Mouse (Mus musculus) heart, embryonic 11.5 days (tissue): Measurements from ENCODE around the gene Grik1. TPM values are rescaled to one million over a fixed set of nuclear protein-coding genes. Genes with fewer than 3 reads are reported as not detected.
A peak's percentile ranks its signal among the peaks of the same experiment; 100 is the strongest.

Experiments used
- ATAC-seq: fragments of 200-750 bp; cut with Nextera tagmentation; replicated peaks from 2 replicates; pipeline ENCODE4 v1.8.0; 2017; ENCODE audit warnings: moderate library complexity; ENCODE audit not compliant: insufficient number of reproducible peaks, low FRiP score, low TSS enrichment
- H3K27ac ChIP-seq: fragments of 300-500 bp; sonication (generic); 2 replicates; pipeline ENCODE4 v1.5.1; 2014; ENCODE audit warnings: mild to moderate bottlenecking, low read depth, low read length
- H3K27me3 ChIP-seq: fragments of 300-500 bp; sonication (generic); 2 replicates; pipeline ENCODE4 v1.6.1; 2014; ENCODE audit warnings: mild to moderate bottlenecking, low read length, mixed read lengths; ENCODE audit not compliant: control insufficient read depth, insufficient read depth
- H3K36me3 ChIP-seq: fragments of 300-500 bp; sonication (generic); 2 replicates; pipeline ENCODE4 v1.6.1; 2014; ENCODE audit warnings: mild to moderate bottlenecking, low read length, moderate library complexity, mixed read lengths; ENCODE audit not compliant: control insufficient read depth, insufficient read depth
- H3K4me1 ChIP-seq: fragments of 300-500 bp; sonication (generic); 2 replicates; pipeline ENCODE4 v1.6.1; 2014; ENCODE audit warnings: low read length; ENCODE audit not compliant: control insufficient read depth, insufficient read depth
- H3K4me2 ChIP-seq: fragments of 300-500 bp; sonication (generic); 2 replicates; pipeline ENCODE4 v1.6.1; 2014; ENCODE audit warnings: mild to moderate bottlenecking, moderate library complexity
- H3K4me3 ChIP-seq: fragments of 300-500 bp; sonication (generic); 2 replicates; pipeline ENCODE4 v1.5.1; 2014; ENCODE audit warnings: low read depth, low read length
- H3K9ac ChIP-seq: fragments of 300-500 bp; sonication (generic); 2 replicates; pipeline ENCODE4 v1.6.1; 2014; ENCODE audit warnings: mild to moderate bottlenecking, low read depth, low read length, moderate library complexity
- H3K9me3 ChIP-seq: fragments of 300-500 bp; sonication (generic); replicated peaks from 2 replicates; pipeline ENCODE4 v1.6.1; 2016; ENCODE audit warnings: low read length; ENCODE audit not compliant: control insufficient read depth
- WGBS: fragments of 180-500 bp; shearing (Covaris S2); extraction: QIAGEN DNeasy Blood & Tissue Kit; methylation state at CpG from one replicate; pipeline ENCODE4 v1.1.7; 2014; ENCODE audit not compliant: insufficient replicate concordance; 5-methylcytosine and 5-hydroxymethylcytosine counted together
- polyA plus RNA-seq: library from polyadenylated mRNA; unstranded; fragments of >200 nt; fragmentation: Nextera tagmentation; extraction: Ambion mirVana; gene quantifications from 2 replicates; pipeline ENCODE4 v1.2.1, GENCODE M21; 2014

Gene Grik1
- polyA plus RNA-seq, 1 experiment from 2014 or later = 0.82 TPM

DNA sequence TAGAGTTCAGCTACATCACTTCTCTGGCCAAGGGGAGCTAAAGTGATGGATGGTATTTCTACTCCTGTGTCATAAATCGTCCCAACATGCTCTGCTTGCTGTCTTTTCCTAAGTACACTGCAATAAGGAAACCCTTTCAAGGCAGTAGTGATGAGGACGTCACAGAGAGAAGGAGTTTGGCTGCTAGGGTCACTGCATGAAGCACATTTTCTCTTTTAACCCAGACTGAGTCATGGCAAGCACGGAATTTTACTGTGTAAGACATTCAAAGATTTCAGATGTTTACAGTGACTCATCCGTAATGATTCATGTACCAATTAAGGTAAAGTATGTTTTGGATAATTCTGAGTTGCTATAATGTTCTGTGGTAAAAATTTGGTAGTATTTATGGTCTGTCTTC is 374.9 kb downstream of the Grik1 start:
- Histone ChIP-seq H3K27ac (no peak overlapping the region), H3K9me3 (no peaks in the 10 kb centered on the region), H3K4me3 (no peak overlapping the region), H3K4me2 (no peak overlapping the region), H3K4me1 (no peaks in the 10 kb centered on the region), H3K36me3 (no peaks in the 10 kb centered on the region), H3K27me3 (no peaks in the 10 kb centered on the region), H3K9ac (no peak overlapping the region)
- 66% methylated on average over 4 of the region's 4 CpGs for WGBS
- ATAC-seq = no peak

DNA sequence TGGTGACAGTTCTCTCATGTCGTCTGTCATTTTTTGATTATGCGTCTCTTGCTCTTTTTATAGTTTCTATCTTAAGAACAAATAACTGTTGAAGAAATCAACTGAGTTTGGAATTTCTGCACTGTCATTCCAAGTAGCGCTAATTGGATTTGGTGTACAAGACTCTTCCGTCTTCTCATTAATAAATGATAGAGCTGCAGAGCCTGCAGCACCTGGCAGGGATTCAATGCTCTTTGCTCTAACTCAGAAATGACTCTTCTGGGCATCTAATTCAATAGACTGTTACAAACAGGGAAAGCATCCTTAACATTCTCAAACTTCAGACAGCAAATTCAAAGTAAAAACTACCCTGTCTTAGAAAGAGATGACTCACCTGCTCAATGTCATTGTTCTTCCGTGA is 376.3 kb downstream of the Grik1 start:
- WGBS = 81% methylated on average over 5 of the region's 5 CpGs
- H3K4me2 ChIP-seq = no peak overlapping the region
- no peaks in the 10 kb centered on the region for H3K36me3 ChIP-seq
- H3K27me3 ChIP-seq = no peaks in the 10 kb centered on the region
- H3K4me3 ChIP-seq = no peak overlapping the region
- no peaks in the 10 kb centered on the region for H3K4me1 ChIP-seq
- ATAC-seq = no peak
- no peaks in the 10 kb centered on the region for H3K9me3 ChIP-seq
- no peak overlapping the region for H3K9ac ChIP-seq
- no peak overlapping the region for H3K27ac ChIP-seq

DNA sequence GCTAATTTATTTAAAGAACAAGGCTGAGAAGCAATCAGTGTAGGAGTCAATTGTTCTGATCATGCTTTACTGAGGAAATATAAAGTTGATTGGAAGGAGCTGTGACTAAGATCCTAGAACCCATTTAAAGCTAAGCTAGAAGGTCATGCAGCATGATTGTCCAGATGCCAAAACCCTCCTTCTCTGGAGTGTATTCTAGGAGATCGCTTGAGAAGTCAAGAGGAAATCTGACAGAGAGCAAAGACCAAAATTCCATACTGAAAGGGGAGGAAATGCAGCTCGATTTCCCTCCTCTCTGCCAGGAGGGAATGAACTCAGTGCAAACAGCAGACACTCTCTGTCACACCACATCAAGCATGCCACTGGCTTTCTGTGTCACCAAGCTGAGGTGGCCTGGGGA is 378.9 kb downstream of the Grik1 start:
- ATAC-seq = no peak
- H3K27ac ChIP-seq = no peak overlapping the region
- H3K27me3 ChIP-seq = no peaks in the 10 kb centered on the region
- no peak overlapping the region for H3K4me2 ChIP-seq
- 48% methylated on average over 2 of the region's 2 CpGs for WGBS
- H3K9ac ChIP-seq = no peak overlapping the region
- no peaks in the 10 kb centered on the region for H3K36me3 ChIP-seq
- H3K4me3 ChIP-seq = no peak overlapping the region
- H3K4me1 ChIP-seq = no peaks in the 10 kb centered on the region
- H3K9me3 ChIP-seq = no peaks in the 10 kb centered on the region

DNA sequence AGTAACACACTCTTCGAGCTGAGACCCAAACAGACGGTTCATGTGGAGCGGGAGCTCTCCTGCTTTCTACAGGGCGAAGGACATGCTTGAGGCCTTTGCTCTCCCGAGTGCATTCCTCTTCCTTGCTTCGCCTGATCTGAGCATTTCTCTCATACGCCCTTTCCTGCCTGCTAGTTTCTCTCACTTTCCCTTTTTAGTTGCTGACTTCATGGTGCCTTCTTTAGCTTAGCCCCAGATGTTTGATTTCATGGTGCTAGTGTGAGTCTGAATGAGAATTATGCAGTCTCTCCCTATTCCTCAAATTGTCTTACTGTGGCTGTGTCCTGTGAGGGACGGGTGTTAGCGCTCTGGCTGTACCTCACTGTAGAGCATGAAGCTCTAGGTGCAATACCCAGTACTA is 388.0 kb downstream of the Grik1 start:
- 0 out of 2 replicates have a peak, but pooled peaks have one; percentile 31 for ATAC-seq
- Histone ChIP-seq H3K9ac (no peak overlapping the region), H3K27me3 (no peaks in the 10 kb centered on the region), H3K4me3 (no peak overlapping the region), H3K36me3 (no peaks in the 10 kb centered on the region), H3K4me1 (no peaks in the 10 kb centered on the region), H3K27ac (no peak overlapping the region), H3K9me3 (no peaks in the 10 kb centered on the region), H3K4me2 (no peak overlapping the region)
- WGBS = 71% methylated on average over 9 of the region's 9 CpGs

DNA sequence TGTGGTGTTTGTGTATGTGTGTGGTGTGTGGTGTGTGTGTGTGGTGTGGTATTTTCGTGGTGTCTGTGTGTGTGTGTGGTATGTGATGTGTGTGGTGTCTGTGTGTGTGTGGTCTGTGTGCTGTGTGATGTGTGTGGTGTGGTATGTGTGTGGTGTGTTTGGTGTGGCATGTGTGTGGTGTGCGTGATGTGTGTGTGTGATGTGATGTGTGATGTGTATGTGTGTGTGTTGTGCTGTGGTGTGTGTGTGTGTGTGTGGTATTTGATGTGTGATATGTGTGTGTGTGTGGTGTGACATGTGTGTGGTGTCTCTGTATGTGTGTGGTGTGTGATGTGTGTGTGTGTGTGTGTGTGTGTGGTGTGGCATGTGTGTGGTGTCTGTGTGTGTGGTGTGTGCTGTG is 388.9 kb downstream of the Grik1 start:
- H3K4me2 ChIP-seq = no peak overlapping the region
- no peaks in the 10 kb centered on the region for H3K36me3 ChIP-seq
- no peak overlapping the region for H3K4me3 ChIP-seq
- H3K4me1 ChIP-seq = no peaks in the 10 kb centered on the region
- no peak overlapping the region for H3K9ac ChIP-seq
- no peaks in the 10 kb centered on the region for H3K9me3 ChIP-seq
- no peaks in the 10 kb centered on the region for H3K27me3 ChIP-seq
- 81% methylated on average over 2 of the region's 2 CpGs for WGBS
- H3K27ac ChIP-seq = no peak overlapping the region
- 0 out of 2 replicates have a peak, but pooled peaks have one; percentile 22 for ATAC-seq

DNA sequence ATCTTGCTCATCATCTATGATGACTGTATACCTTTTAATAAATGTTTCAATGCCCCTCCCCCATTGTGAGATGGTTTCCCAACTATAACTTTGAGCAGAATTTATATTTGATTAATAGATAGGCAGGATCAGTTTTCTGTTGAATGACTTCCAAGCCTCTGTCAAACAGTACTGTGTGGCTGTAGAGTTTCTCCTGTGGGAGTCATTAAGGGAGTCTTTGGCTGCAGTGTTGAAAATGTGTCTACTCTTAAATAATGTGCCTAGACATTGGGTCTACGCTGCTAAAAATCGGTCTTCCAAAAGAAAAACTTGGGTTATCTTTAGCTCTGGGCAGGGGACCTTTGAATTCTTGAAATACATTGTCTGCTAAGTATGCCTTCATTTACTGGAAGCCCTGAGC is 414.1 kb downstream of the Grik1 start:
- H3K4me3 ChIP-seq = no peak overlapping the region
- 68% methylated on average over 2 of the region's 2 CpGs for WGBS
- H3K4me2 ChIP-seq = no peak overlapping the region
- no peaks in the 10 kb centered on the region for H3K4me1 ChIP-seq
- no peak overlapping the region for H3K27ac ChIP-seq
- no peak for ATAC-seq
- H3K9me3 ChIP-seq = no peaks in the 10 kb centered on the region
- no peaks in the 10 kb centered on the region for H3K36me3 ChIP-seq
- H3K27me3 ChIP-seq = no peaks in the 10 kb centered on the region
- H3K9ac ChIP-seq = no peak overlapping the region

DNA sequence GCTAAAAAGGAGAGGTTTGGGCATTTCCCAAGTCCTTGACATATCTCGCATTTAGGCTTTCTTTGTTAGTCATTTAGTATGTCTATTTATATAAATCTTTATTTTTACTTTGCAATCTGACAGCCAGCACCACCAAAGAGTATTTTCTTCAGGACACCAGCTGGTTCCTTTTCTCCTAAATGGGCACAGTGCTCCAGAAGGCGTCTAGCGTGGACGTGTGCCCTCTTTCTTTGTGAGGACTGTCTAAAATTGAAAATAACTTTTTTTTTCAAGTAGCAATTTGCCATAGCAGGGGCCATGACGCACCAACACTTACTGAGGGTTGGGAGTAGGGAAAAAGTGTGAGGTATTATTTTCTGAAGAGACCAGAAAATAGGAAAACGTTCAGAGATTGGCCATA is 425.5 kb downstream of the Grik1 start:
- Histone ChIP-seq H3K4me2 (no peak overlapping the region), H3K36me3 (no peaks in the 10 kb centered on the region)

DNA sequence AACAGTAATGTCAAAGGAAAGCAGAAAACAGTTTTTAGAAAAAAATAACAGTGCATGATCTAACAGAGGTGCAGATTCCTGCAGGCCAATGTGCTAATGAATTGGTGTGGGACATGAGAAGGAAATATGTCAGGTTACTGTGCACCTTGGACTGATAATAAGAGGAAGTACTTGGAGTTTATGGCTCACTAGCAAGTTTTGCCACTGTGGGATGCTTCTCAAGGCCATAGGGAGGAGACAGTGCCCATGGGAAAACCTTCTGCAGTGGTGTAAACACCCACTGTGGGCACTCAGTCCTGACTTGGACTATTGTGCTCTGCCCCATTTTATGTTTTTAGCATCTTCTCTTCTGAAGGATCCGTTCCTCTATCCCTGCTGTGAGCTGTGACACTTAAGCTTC is 428.3 kb downstream of the Grik1 start:
- Histone ChIP-seq H3K36me3 (no peaks in the 10 kb centered on the region), H3K4me1 (no peaks in the 10 kb centered on the region), H3K9ac (no peak overlapping the region), H3K27ac (no peak overlapping the region), H3K4me3 (no peak overlapping the region), H3K9me3 (no peaks in the 10 kb centered on the region), H3K27me3 (no peaks in the 10 kb centered on the region), H3K4me2 (no peak overlapping the region)
- no peak for ATAC-seq
- 71% methylated on average over 1 of the region's 1 CpGs for WGBS

More for the DNA sequence above, 425.5 kb downstream of the Grik1 start:
- H3K27me3 ChIP-seq = no peaks in the 10 kb centered on the region
- H3K4me3 ChIP-seq = no peak overlapping the region
- H3K9me3 ChIP-seq = no peaks in the 10 kb centered on the region
- H3K27ac ChIP-seq = no peak overlapping the region
- 81% methylated on average over 6 of the region's 6 CpGs for WGBS
- no peak for ATAC-seq
- H3K9ac ChIP-seq = no peak overlapping the region
- no peaks in the 10 kb centered on the region for H3K4me1 ChIP-seq

DNA sequence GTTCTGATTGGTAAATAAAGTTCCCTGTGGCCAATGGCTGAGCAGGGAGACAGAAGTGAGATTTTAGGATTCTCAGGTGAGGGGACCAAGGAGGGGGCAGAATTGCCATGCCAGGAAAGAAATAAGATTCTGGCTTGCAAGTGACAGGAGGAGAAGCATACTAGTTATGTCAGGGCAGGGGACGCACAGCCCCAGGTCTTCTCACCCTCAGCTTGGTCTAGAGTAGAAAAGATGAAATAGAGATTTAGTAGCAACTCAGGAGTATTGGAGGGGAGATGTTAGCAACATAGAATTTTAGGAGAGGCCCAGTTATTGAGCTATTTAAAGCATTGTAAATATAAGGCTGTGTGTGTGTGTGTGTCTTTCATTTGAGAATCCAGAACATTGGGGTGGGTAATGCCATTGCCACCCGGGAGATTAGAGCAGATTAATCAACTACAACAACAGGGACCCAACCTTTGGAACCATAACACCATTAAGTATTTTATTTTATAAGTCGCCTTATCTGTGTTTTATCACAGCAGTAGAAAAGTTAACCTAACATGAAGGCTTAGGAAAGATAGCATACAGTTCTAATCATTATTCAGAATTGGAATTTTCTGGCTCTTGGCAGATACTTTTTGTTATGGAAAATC is 436.5 kb downstream of the Grik1 start:
- H3K27ac ChIP-seq = no peak overlapping the region
- no peak overlapping the region for H3K4me2 ChIP-seq
- H3K36me3 ChIP-seq = no peaks in the 10 kb centered on the region
- 79% methylated on average over 3 of the region's 3 CpGs for WGBS
- H3K4me3 ChIP-seq = no peak overlapping the region
- H3K27me3 ChIP-seq = no peaks in the 10 kb centered on the region
- H3K9me3 ChIP-seq = no peaks in the 10 kb centered on the region
- no peaks in the 10 kb centered on the region for H3K4me1 ChIP-seq
- ATAC-seq = no peak
- H3K9ac ChIP-seq = no peak overlapping the region
